Mouse (Mus musculus): ENCODE measurements around the gene Ncapd2.

GRCm38 (mm10) chr6:125236341-125236740, 44.8 kb upstream of the Ncapd2 start:
- no peak for TF ChIP-seq POLR2A (IDR thresholded peaks at IDR 0.05; ENCODE audit: low read depth, low read length)
- TF ChIP-seq CTCF (IDR thresholded peaks at IDR 0.05; ENCODE audit: extremely low read depth, insufficient read depth, insufficient read length, insufficient replicate concordance), result no peak

All from spleen, adult 2 months (tissue).